Mouse (Mus musculus): ENCODE results near the gene Cct4.
A peak's percentile ranks its signal among the peaks of the same experiment; 100 is the strongest.

The Cct4 gene

GRCm38 (mm10) chr11:22985510-22985909, 4.8 kb upstream of the Cct4 start:
- no peak for DNase-seq

GRCm38 (mm10) chr11:22987357-22987756, 3.0 kb upstream of the Cct4 start:
- DNase-seq = peak; percentile 72

DNA sequence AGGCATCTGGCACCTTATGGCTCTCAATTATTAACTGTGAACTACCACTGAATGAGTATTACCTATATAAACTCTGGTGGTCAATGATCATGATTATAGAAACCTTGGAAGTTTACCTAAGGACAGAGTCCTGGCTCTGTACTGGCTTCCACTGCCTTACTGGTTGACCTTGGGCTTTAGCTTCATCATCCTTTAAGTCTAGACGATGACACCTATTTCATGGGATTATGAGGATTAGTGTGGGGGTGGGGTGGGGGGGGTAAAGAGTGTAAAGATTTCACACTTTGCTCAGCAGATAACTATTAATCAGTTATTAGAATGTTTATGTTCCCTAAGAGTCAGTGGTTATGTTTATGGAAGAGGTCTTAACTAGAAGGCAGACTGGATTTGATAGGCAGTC, 533 bp upstream of the Cct4 start:
- DNase-seq = peak; percentile 49

DNA sequence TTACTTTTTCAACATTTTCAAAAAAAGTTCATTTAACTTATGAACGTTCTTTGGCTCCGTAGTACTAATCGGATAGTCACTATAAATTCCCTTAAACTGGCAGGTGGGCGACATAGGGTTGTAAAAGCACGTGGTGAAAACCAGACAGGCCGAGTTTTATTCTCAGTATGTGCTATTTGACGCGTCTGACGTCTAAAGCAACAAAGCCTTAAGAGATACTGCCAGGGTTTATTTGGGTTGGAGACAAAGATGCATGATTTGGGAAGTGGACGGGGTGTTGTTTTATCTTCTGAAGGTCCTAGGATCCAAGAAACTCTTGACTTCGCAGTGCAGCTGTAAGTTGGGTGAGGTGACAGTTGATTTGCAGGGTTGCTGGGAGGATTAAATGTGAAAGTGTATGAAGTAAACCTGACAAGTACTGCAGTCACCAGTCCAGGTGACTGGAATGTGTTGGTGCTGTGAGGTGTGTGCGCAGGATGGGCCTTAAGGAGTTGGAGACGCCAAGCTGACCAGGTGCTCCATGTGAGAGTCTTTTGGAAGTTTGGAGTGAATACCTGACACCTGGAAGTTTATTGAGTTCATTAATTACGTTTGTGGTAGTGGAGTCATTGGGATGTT, 1.0 kb downstream of the Cct4 start:
- DNase-seq = peak; percentile 15

- no peak for DNase-seq
Measured at GRCm38 (mm10) chr11:22994271-22994670, 4.0 kb downstream of the Cct4 start.

- no peak for DNase-seq
Measured at GRCm38 (mm10) chr11:22995461-22995860, 5.1 kb downstream of the Cct4 start.

DNA sequence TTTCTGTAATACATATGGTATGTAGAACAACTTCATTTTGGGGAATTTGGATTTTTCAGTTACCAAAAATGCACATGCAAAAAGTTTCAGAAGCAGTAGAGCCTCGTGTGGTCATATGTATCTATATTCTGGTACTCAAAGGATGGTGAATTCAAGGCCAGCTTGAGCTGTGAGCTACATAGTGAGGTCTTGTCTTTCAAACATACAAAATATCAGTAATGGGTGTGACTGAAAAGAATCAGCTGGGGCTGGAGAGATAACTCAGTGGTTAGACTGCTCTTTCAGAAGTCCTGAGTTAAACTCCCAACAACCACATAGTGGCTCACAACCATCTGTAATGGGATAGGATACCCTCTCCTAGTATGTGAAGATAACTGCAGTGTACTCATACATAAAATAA, 8.0 kb downstream of the Cct4 start:
- DNase-seq = no peak

DNA sequence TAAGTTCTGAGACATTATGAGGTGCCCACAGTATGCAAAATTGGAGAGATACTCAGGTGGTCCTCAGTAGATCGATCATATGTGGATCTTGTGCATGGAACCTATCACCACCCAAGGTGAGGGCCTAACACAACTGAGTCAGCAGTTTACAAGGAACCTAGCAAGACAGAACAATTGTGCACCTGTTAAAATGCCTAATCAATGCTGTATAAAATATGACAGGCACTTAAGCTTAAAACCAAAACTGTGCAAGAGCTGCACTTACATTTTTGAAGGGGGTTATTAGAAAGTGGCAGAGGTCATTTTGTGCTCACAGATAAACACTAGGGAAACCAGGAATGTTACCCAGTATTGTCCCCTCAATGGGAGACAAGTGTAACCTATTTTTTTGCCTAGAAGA, 15.0 kb downstream of the Cct4 start:
- no peak for DNase-seq

DNA sequence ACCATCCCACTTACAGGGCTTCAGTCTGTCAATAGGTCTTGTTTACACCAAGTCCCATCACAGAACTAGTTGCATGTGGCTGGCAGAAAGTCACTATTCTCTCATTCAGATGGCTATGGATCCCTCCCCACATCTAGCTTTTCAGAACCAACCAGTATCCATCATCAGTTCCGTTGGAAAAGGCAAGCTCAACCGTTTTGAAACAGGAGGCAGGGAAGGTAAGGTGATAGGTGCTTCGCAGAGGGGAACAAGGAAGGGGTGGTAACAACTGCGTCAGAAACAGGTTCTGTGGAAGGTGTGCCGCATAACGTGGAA, 16.8 kb downstream of the Cct4 start:
- no peak for DNase-seq

DNA sequence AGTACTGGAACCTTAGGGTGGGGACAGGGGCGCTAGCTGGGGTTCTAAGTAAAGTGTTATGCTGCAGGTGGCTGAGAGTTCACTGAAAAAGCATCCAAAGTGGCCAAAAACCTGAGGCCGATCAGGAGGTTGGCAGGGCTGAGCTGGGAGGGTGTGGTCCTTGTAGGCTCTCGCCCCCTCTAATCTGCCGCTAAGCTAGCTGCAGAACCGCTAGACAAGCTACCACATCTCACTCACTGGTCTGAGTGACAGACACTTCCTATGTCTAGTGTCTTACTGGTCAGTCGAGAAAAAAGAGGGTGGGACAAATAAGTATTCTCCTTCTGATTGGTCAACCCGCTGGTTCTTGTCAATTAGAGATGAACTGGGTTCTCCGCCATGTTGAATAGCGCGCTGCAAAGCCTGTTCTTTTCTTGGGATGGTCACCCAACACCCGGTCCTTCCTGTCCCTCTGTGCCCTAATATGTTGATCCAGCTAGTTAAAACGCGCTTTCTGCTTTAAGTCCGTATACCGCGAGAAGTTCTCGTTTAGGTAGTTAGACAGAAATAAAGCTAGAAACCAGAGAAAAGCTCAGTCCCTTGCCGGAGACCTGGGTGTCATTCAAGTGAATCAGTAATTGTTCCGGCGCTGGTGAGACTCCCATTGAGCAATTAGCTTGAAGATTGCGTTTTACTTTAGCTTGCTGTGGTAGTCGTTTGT, 17.3 kb downstream of the Cct4 start, which contains the start of gene Fam161a:
Gene Fam161a, plus strand, starts transcription at position 51 of the 700 bp plus-strand sequence.
- peak; percentile 98 for DNase-seq

DNA sequence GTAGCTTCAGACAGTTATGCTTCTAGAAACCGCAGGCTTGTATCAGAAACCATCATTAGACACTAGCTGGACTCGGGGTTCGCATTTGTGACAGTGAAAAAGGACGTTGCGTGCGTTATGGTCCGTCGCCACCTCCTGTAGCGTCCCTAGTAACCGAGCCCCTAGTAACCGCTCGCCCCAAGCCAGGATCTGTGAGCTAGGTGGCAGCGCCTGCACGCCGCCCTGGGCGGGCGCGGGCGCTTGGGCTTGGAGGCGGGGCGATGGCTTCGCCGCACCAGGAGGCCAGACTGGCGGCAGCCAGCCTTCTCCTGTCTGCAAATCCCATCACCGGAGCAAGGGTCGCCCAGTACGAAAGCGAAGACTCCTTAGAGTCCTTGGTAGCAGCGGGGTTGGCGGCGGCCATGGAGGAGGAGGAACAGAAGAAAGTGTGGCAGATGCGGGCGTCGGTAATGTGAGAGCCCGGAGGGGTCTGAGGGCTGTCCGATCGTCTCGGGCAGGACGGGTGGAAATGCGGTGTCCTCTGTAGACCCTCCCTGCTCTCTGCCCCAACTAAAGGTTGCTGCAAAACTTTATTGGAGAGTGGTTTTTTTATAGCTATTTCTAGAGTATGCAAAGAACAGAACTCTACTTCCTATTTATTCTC, 18.0 kb downstream of the Cct4 start:
- peak; percentile 96 for DNase-seq

DNA sequence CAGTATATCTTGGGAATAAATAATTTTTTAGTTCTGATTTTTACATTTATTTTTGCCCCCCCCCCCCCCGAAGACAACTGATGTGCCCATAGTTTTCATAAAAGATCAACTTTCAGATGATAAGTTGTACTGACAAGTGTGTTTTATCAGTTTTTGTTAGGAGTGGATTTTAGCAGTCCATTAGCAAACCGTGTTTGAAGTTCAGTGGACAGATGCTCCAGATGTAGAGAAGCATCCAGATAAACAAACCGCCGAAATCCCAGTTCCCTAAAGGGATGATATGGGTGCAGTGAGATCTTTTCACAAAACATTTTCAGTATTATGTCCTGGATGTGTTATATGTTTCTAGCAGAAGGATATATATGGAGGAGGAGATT, 18.5 kb downstream of the Cct4 start:
- DNase-seq = no peak

- DNase-seq = no peak
Measured at GRCm38 (mm10) chr11:23013096-23013495, 22.8 kb downstream of the Cct4 start.

GRCm38 (mm10) chr11:23013580-23014294, 23.4 kb downstream of the Cct4 start:
- peak; percentile 36 for DNase-seq

DNA sequence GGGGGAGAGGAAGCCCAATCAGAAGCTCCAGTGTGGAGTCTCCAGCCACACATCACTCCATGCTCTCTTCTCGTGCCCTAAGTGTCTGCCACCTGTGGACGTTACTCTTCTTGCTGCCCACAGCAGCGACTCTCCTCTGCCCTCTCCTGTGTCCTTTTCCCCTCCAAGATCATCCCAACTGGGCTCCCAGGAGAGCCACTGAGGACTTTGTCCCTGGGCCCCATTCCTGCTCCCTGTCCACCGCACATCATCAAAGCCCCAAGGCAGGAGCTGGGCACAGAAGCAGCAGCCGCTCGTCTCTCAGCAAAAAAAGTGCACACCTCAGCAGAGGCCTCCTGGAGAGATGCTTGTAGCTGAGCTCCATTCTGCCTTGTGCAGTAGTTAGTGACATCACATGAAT, 24.7 kb downstream of the Cct4 start:
- no peak for DNase-seq

GRCm38 (mm10) chr11:23017943-23018342, 27.6 kb downstream of the Cct4 start:
- no peak for DNase-seq

GRCm38 (mm10) chr11:23020116-23020770, 29.9 kb downstream of the Cct4 start:
- no peak for DNase-seq

DNA sequence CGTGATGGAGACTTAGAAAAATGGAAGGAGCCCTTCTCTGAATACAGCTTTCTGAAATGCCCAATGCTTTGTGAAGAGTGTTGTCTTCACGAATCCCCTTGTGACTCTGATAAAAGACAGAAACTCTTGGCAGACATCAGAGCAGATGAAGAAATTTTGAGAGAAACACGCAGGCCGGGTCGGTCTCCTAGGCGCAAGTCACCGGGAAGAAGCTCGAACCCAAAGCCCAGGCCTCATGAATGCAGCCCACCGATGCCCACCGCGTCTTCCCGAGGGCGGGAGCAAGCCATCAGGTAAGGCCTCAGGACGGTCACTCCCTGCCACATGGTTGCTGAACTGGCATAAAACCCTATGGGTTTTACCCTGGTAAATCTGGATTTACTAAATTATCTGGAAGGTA, 30.5 kb downstream of the Cct4 start:
- no peak for DNase-seq

- DNase-seq = no peak
Measured at GRCm38 (mm10) chr11:23023155-23023554, 32.8 kb downstream of the Cct4 start.

DNA sequence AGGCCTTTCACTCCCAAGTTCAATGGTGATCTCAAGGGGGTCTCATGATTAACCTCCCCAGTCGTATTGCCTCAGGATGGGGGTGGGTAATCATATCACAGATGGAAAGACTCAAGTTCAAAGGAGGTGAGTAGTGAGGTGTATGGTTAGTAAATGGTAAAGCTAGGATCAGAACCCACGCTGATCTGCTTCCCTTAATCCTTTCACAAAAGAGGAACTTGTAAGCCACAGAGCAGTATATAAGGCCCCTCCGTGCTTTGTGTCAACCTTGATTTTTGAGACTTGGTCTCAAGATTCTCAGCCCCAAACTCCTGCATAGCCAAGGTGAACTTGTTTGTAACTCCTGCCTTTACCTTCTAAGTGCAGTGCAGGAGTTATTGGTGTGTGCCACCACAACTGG, 33.9 kb downstream of the Cct4 start:
- DNase-seq = no peak

GRCm38 (mm10) chr11:23028957-23029356, 38.6 kb downstream of the Cct4 start:
- no peak for DNase-seq

DNA sequence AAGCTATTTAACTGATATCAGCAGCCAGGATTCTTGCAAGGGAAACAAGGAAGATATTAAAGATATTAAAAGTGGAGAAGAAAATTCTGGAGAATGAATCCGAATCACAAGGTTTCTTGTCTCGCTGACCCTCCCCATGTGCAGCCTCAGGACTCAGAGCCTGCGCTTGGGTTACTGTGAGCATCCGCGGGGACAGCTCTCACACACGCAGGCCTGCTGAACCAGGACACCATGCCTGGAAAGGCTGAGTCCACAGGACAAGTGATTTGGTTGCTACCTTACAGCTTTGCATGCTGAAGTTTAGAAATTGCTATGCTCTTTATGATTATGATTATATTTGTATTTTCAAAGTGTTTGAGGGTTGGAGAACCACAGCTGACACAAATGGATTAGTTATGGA, 39.1 kb downstream of the Cct4 start:
- no peak for DNase-seq

DNA sequence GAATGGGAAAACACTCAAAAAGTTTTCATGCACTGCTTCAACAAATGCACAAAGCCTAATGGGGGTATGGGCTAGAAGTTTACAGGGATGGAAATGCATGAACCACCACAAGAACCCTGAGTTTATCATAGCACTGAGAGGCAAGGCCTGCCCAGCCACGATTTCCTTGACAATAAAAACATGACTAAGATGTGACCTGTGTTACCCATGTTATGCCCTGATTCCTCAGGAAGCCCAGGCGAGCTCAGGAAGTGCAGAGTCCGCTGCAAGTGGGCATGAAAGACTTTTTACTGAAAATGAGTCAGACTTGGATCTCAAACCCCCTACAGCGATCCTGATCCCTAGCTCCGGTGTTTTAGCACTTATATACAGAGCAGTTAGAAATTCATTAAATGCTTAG, 56.9 kb downstream of the Cct4 start:
- DNase-seq = no peak
